Mouse (Mus musculus): ENCODE measurements around the gene Defb30.
A peak's percentile ranks its signal among the peaks of the same experiment; 100 is the strongest.

DNA sequence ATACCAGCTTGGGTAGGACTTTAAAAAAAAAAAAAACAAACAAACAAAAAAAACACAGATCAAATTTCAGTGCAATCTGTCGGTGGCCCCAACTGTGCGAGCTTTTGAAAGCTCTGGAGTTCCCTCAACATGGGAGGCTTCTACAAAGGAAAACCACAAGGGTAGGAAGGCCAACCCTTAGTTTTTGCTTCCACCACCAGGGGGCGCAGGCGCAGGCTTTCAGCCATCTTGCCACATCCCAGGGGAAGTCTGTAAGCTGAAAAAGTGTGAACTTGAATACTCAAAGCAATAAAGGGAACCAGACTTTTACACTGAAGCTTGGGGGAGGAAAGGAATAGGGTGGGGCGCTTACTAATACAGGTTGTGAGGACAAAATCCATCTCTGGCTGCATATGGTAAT lies 1.0 kb upstream of the Defb30 start:
- TF ChIP-seq CTCF (IDR thresholded peaks at IDR 0.05; ENCODE audit: low read depth) (peak; percentile 81), EP300 (IDR thresholded peaks at IDR 0.05; ENCODE audit: low read depth) (no peak)
